Mouse (Mus musculus) olfactory bulb, adult 2 months (tissue): ENCODE results near the gene Clec16a.

Experiments
- CTCF ChIP-seq: fragments of 200-500 bp; IDR thresholded peaks from 2 replicates; pipeline ENCODE4 v1.5.1; 2012; ENCODE audit warnings: low read depth, mild to moderate bottlenecking, low read length, moderate library complexity; ENCODE audit not compliant: insufficient read depth
- POLR2A ChIP-seq: fragments of 200-500 bp; IDR thresholded peaks from 2 replicates; pipeline ENCODE4 v1.6.1; 2012; ENCODE audit warnings: mild to moderate bottlenecking, low read depth, low read length, moderate library complexity; ENCODE audit not compliant: insufficient read depth

DNA sequence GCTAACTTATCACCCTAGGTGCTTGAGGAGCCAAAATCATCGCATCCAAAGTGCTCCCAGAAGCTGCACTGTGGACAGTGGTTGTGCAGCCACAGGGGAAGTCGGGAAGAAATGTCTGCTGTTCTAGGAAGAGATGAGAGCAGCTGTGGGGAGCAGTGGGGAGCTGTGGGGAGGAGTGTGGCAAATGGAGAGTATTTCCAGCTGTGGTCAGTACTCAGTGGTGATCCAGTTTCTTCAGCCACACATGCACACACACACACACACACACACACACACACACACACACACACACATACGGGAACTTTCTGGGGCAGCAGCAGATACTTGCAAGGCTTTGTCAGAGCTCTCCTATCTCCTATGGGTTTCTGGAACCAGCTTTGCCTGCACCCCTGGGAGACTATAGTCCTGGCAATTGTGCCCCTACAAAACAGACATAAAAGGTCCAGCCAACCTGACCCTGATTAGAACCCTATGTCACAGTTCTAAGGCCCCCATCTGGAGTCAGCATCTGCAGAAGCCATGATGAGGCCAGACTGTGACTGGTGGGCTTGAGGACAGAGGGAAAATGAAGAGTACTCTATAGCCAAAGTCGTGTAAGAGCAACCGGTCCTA, 217.5 kb downstream of the Clec16a start:
- no peak for TF ChIP-seq POLR2A
- no peak for TF ChIP-seq CTCF
